Mouse (Mus musculus): ENCODE measurements at regions not wholly inside any gene's neighbourhood (a gene's known extent, or its start where the extent isn't known, plus 50 kb on each side); places are given as distances from the start of the nearest gene placed in this dataset.

- WGBS = 66% methylated on average over 1 of the region's 1 CpGs
- H3K4me2 ChIP-seq (replicated peaks; ENCODE audit: low read depth, low read length) = no peak overlapping the region
- no peaks in the 10 kb centered on the region for H3K27me3 ChIP-seq (ENCODE audit: control insufficient read depth, insufficient read depth, low read length)
- no peak overlapping the region for H3K4me3 ChIP-seq (ENCODE audit: low read depth, low read length)
- no peaks in the 10 kb centered on the region for H3K4me1 ChIP-seq (ENCODE audit: control insufficient read depth, insufficient read depth, low read length)
- no peak overlapping the region for H3K9ac ChIP-seq (replicated peaks; ENCODE audit: low read depth, low read length)
- no peaks in the 10 kb centered on the region for H3K36me3 ChIP-seq (ENCODE audit: control insufficient read depth, insufficient read depth, low read length)
- no peaks in the 10 kb centered on the region for H3K9me3 ChIP-seq (ENCODE audit: control insufficient read depth, low read depth, low read length)
- H3K27ac ChIP-seq (ENCODE audit: low read length) = no peak overlapping the region
- ATAC-seq (ENCODE audit: insufficient number of reproducible peaks, insufficient read depth, low FRiP score, low read depth) = no peak
These were observed 61.3 kb upstream of the Bod1 start for GRCm38 (mm10) chr11:31732958-31733357.

- ATAC-seq (ENCODE audit: insufficient number of reproducible peaks, insufficient read depth, low FRiP score, low read depth) = peak; percentile 46; the same call in 1 of the 2 replicates
- Histone ChIP-seq H3K9me3 (ENCODE audit: control insufficient read depth, low read depth, low read length) (no peaks in the 10 kb centered on the region), H3K27ac (ENCODE audit: low read length) (no peak overlapping the region), H3K4me2 (replicated peaks; ENCODE audit: low read depth, low read length) (no peak overlapping the region), H3K36me3 (ENCODE audit: control insufficient read depth, insufficient read depth, low read length) (no peaks in the 10 kb centered on the region), H3K9ac (replicated peaks; ENCODE audit: low read depth, low read length) (no peak overlapping the region), H3K27me3 (ENCODE audit: control insufficient read depth, insufficient read depth, low read length) (no peaks in the 10 kb centered on the region), H3K4me3 (ENCODE audit: low read depth, low read length) (no peak overlapping the region), H3K4me1 (ENCODE audit: control insufficient read depth, insufficient read depth, low read length) (no peaks in the 10 kb centered on the region)
- 58% methylated on average over 4 of the region's 4 CpGs for whole genome bisulfite sequencing
These were observed 62.4 kb upstream of the Bod1 start for GRCm38 (mm10) chr11:31734091-31734490.

GRCm38 (mm10) chr11:31735257-31735656 is 63.6 kb upstream of the Bod1 start:
- Histone ChIP-seq H3K4me2 (replicated peaks; ENCODE audit: low read depth, low read length) (no peak overlapping the region), H3K36me3 (ENCODE audit: control insufficient read depth, insufficient read depth, low read length) (no peaks in the 10 kb centered on the region), H3K4me1 (ENCODE audit: control insufficient read depth, insufficient read depth, low read length) (no peaks in the 10 kb centered on the region), H3K4me3 (ENCODE audit: low read depth, low read length) (no peak overlapping the region), H3K9ac (replicated peaks; ENCODE audit: low read depth, low read length) (no peak overlapping the region), H3K27ac (ENCODE audit: low read length) (no peak overlapping the region), H3K27me3 (ENCODE audit: control insufficient read depth, insufficient read depth, low read length) (no peaks in the 10 kb centered on the region), H3K9me3 (ENCODE audit: control insufficient read depth, low read depth, low read length) (no peaks in the 10 kb centered on the region)
- WGBS = 78% methylated on average over 6 of the region's 6 CpGs
- no peak for ATAC-seq (ENCODE audit: insufficient number of reproducible peaks, insufficient read depth, low FRiP score, low read depth)

GRCm38 (mm10) chr11:31736086-31736485 is 64.4 kb upstream of the Bod1 start:
- ATAC-seq (ENCODE audit: insufficient number of reproducible peaks, insufficient read depth, low FRiP score, low read depth) = no peak
- Histone ChIP-seq H3K9ac (replicated peaks; ENCODE audit: low read depth, low read length) (no peak overlapping the region), H3K4me2 (replicated peaks; ENCODE audit: low read depth, low read length) (no peak overlapping the region), H3K36me3 (ENCODE audit: control insufficient read depth, insufficient read depth, low read length) (no peaks in the 10 kb centered on the region), H3K27me3 (ENCODE audit: control insufficient read depth, insufficient read depth, low read length) (no peaks in the 10 kb centered on the region), H3K27ac (ENCODE audit: low read length) (no peak overlapping the region), H3K4me3 (ENCODE audit: low read depth, low read length) (no peak overlapping the region), H3K4me1 (ENCODE audit: control insufficient read depth, insufficient read depth, low read length) (no peaks in the 10 kb centered on the region), H3K9me3 (ENCODE audit: control insufficient read depth, low read depth, low read length) (no peaks in the 10 kb centered on the region)

GRCm38 (mm10) chr11:31736556-31737089 is 64.9 kb upstream of the Bod1 start:
- no peaks in the 10 kb centered on the region for H3K27me3 ChIP-seq (ENCODE audit: control insufficient read depth, insufficient read depth, low read length)
- no peaks in the 10 kb centered on the region for H3K9me3 ChIP-seq (ENCODE audit: control insufficient read depth, low read depth, low read length)
- no peak overlapping the region for H3K4me3 ChIP-seq (ENCODE audit: low read depth, low read length)
- no peak overlapping the region for H3K9ac ChIP-seq (replicated peaks; ENCODE audit: low read depth, low read length)
- H3K36me3 ChIP-seq (ENCODE audit: control insufficient read depth, insufficient read depth, low read length) = no peaks in the 10 kb centered on the region
- ATAC-seq (ENCODE audit: insufficient number of reproducible peaks, insufficient read depth, low FRiP score, low read depth) = peak; percentile 30; the same call in 1 of the 2 replicates
- no peak overlapping the region for H3K4me2 ChIP-seq (replicated peaks; ENCODE audit: low read depth, low read length)
- no peaks in the 10 kb centered on the region for H3K4me1 ChIP-seq (ENCODE audit: control insufficient read depth, insufficient read depth, low read length)
- WGBS = 69% methylated on average over 4 of the region's 4 CpGs
- no peak overlapping the region for H3K27ac ChIP-seq (ENCODE audit: low read length)

GRCm38 (mm10) chr11:31738148-31739021 is 66.7 kb upstream of the Bod1 start:
- WGBS = 87% methylated on average over 5 of the region's 5 CpGs
- no peak for ATAC-seq (ENCODE audit: insufficient number of reproducible peaks, insufficient read depth, low FRiP score, low read depth)
- H3K4me2 ChIP-seq (replicated peaks; ENCODE audit: low read depth, low read length) = no peak overlapping the region
- H3K9ac ChIP-seq (replicated peaks; ENCODE audit: low read depth, low read length) = no peak overlapping the region
- no peaks in the 10 kb centered on the region for H3K4me1 ChIP-seq (ENCODE audit: control insufficient read depth, insufficient read depth, low read length)
- no peaks in the 10 kb centered on the region for H3K36me3 ChIP-seq (ENCODE audit: control insufficient read depth, insufficient read depth, low read length)
- H3K27ac ChIP-seq (ENCODE audit: low read length) = no peak overlapping the region
- no peaks in the 10 kb centered on the region for H3K9me3 ChIP-seq (ENCODE audit: control insufficient read depth, low read depth, low read length)
- H3K27me3 ChIP-seq (ENCODE audit: control insufficient read depth, insufficient read depth, low read length) = no peaks in the 10 kb centered on the region
- no peak overlapping the region for H3K4me3 ChIP-seq (ENCODE audit: low read depth, low read length)

- Histone ChIP-seq H3K4me2 (replicated peaks; ENCODE audit: low read depth, low read length) (no peak overlapping the region), H3K9me3 (ENCODE audit: control insufficient read depth, low read depth, low read length) (no peaks in the 10 kb centered on the region), H3K27me3 (ENCODE audit: control insufficient read depth, insufficient read depth, low read length) (no peaks in the 10 kb centered on the region), H3K27ac (ENCODE audit: low read length) (no peak overlapping the region), H3K4me1 (ENCODE audit: control insufficient read depth, insufficient read depth, low read length) (no peaks in the 10 kb centered on the region), H3K36me3 (ENCODE audit: control insufficient read depth, insufficient read depth, low read length) (no peaks in the 10 kb centered on the region), H3K4me3 (ENCODE audit: low read depth, low read length) (no peak overlapping the region), H3K9ac (replicated peaks; ENCODE audit: low read depth, low read length) (no peak overlapping the region)
- ATAC-seq (ENCODE audit: insufficient number of reproducible peaks, insufficient read depth, low FRiP score, low read depth) = no peak
- WGBS = 54% methylated on average over 5 of the region's 5 CpGs
These were observed 68.7 kb upstream of the Bod1 start for GRCm38 (mm10) chr11:31740409-31740808.

GRCm38 (mm10) chr11:31742160-31742559 is 70.5 kb upstream of the Bod1 start:
- 27% methylated on average over 1 of the region's 1 CpGs for WGBS
- Histone ChIP-seq H3K36me3 (ENCODE audit: control insufficient read depth, insufficient read depth, low read length) (no peaks in the 10 kb centered on the region), H3K27me3 (ENCODE audit: control insufficient read depth, insufficient read depth, low read length) (no peaks in the 10 kb centered on the region), H3K27ac (ENCODE audit: low read length) (no peak overlapping the region), H3K4me3 (ENCODE audit: low read depth, low read length) (no peak overlapping the region), H3K4me2 (replicated peaks; ENCODE audit: low read depth, low read length) (no peak overlapping the region), H3K9me3 (ENCODE audit: control insufficient read depth, low read depth, low read length) (no peaks in the 10 kb centered on the region), H3K9ac (replicated peaks; ENCODE audit: low read depth, low read length) (no peak overlapping the region), H3K4me1 (ENCODE audit: control insufficient read depth, insufficient read depth, low read length) (no peaks in the 10 kb centered on the region)
- ATAC-seq (ENCODE audit: insufficient number of reproducible peaks, insufficient read depth, low FRiP score, low read depth) = no peak
